Mouse (Mus musculus): ENCODE data around the gene Stard10. TPM values are rescaled to one million over a fixed set of nuclear protein-coding genes. Genes with fewer than 3 reads are reported as not detected.
A peak's percentile ranks its signal among the peaks of the same experiment; 100 is the strongest.

The Stard10 gene
- total RNA-seq, 1 experiment, result 15.2 TPM

GRCm38 (mm10) chr7:101282721-101283120 lies 34.2 kb upstream of the Stard10 start:
- Histone ChIP-seq H3K9me3 (ENCODE audit: control insufficient read depth, insufficient read depth, low read depth, low read length) (no peaks in the 10 kb centered on the region), H3K9ac (ENCODE audit: insufficient read depth, low read depth, low read length, poor library complexity, severe bottlenecking) (0 out of 2 replicates have a peak overlapping the region, but pooled peaks have one; percentile 20), H3K4me3 (ENCODE audit: insufficient read depth in 1 of 2, low read depth in 1 of 2, low read length in 2 of 2, poor library complexity in 1 of 2, severe bottlenecking in 1 of 2) (no peak overlapping the region), H3K4me1 (ENCODE audit: control insufficient read depth in 2 of 2, insufficient read depth in 2 of 2, low read length in 2 of 2, poor library complexity in 1 of 2) (peaks cover 0 to 11% of the 10 kb centered on the region in 2 experiments; a peak in 2 of 4 replicates), H3K36me3 (ENCODE audit: control insufficient read depth, insufficient read depth, low read length, poor library complexity, severe bottlenecking) (peaks cover 3% of the 10 kb centered on the region), H3K27ac (ENCODE audit: insufficient read depth, low read depth, low read length, poor library complexity, severe bottlenecking) (no peak overlapping the region)
- in situ Hi-C loops (cut with MboI; ENCODE audit: low sequenced_read_pairs in 2 of 2, unreplicated experiment in 2 of 2), result loop anchor here (10.0 to 25.0 kb wide), 2 partner anchors 218 to 220 kb away; no protein-coding TSS in a partner anchor
- DNase-seq (ENCODE audit: low read depth, low spot score), result no peak
- TF ChIP-seq ZNF384 (IDR thresholded peaks at IDR 0.05; ENCODE audit: low read depth, low read length) (no peak), HCFC1 (IDR thresholded peaks at IDR 0.05; ENCODE audit: borderline replicate concordance, insufficient read depth, low read length) (no peak), CHD2 (IDR thresholded peaks at IDR 0.05; ENCODE audit: low read depth, low read length) (no peak), ZC3H11A (IDR thresholded peaks at IDR 0.05; ENCODE audit: borderline replicate concordance, low read depth, low read length) (no peak), MAFK (IDR thresholded peaks at IDR 0.05; ENCODE audit: insufficient read depth, low read depth, low read length) (no peak)

DNA sequence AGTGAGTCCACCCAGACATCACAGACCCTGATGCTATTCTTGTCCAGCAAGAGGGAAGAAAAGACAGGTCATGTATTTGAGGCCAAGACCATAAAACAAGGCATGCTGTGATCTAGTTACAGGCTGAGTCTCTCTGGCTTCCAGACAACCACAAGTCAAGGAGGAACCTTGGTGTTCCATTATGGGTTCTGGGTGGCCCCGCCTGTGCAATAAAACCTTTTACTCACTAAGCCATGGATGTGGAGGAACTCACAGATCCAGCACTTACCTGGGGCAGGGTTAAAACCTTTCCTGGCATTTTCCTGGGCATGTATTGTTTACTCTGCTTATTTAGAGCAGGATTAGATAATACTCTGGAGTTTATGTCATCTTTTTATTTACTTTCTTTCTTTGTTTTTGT lies 32.4 kb upstream of the Stard10 start:
- Histone ChIP-seq H3K9ac (ENCODE audit: insufficient read depth, low read depth, low read length, poor library complexity, severe bottlenecking) (no peak overlapping the region), H3K4me1 (ENCODE audit: control insufficient read depth in 2 of 2, insufficient read depth in 2 of 2, low read length in 2 of 2, poor library complexity in 1 of 2) (peaks cover 0 to 11% of the 10 kb centered on the region in 2 experiments; a peak in 2 of 4 replicates), H3K9me3 (ENCODE audit: control insufficient read depth, insufficient read depth, low read depth, low read length) (no peaks in the 10 kb centered on the region), H3K4me3 (ENCODE audit: insufficient read depth in 1 of 2, low read depth in 1 of 2, low read length in 2 of 2, poor library complexity in 1 of 2, severe bottlenecking in 1 of 2) (no peak overlapping the region), H3K36me3 (ENCODE audit: control insufficient read depth, insufficient read depth, low read length, poor library complexity, severe bottlenecking) (peaks cover 3% of the 10 kb centered on the region), H3K27ac (ENCODE audit: insufficient read depth, low read depth, low read length, poor library complexity, severe bottlenecking) (no peak overlapping the region)
- in situ Hi-C loops (cut with MboI; ENCODE audit: low sequenced_read_pairs in 2 of 2, unreplicated experiment in 2 of 2), result loop anchor here (10.0 to 25.0 kb wide), 2 partner anchors 220 to 222 kb away; no protein-coding TSS in a partner anchor
- TF ChIP-seq ZC3H11A (IDR thresholded peaks at IDR 0.05; ENCODE audit: borderline replicate concordance, low read depth, low read length) (no peak), MAFK (IDR thresholded peaks at IDR 0.05; ENCODE audit: insufficient read depth, low read depth, low read length) (no peak), ZNF384 (IDR thresholded peaks at IDR 0.05; ENCODE audit: low read depth, low read length) (no peak), HCFC1 (IDR thresholded peaks at IDR 0.05; ENCODE audit: borderline replicate concordance, insufficient read depth, low read length) (no peak), CHD2 (IDR thresholded peaks at IDR 0.05; ENCODE audit: low read depth, low read length) (no peak)
- DNase-seq (ENCODE audit: low read depth, low spot score), result no peak

- no peak overlapping the region for H3K27ac ChIP-seq (ENCODE audit: insufficient read depth, low read depth, low read length, poor library complexity, severe bottlenecking)
- in situ Hi-C loops (cut with MboI; ENCODE audit: low sequenced_read_pairs in 2 of 2, unreplicated experiment in 2 of 2), result loop anchor here (10.0 to 25.0 kb wide), 2 partner anchors 222 to 225 kb away; no protein-coding TSS in a partner anchor
- H3K4me1 ChIP-seq (ENCODE audit: control insufficient read depth in 2 of 2, insufficient read depth in 2 of 2, low read length in 2 of 2, poor library complexity in 1 of 2), result peaks cover 0 to 11% of the 10 kb centered on the region in 2 experiments; a peak in 2 of 4 replicates
- no peak for TF ChIP-seq ZC3H11A (IDR thresholded peaks at IDR 0.05; ENCODE audit: borderline replicate concordance, low read depth, low read length)
- TF ChIP-seq MAFK (IDR thresholded peaks at IDR 0.05; ENCODE audit: insufficient read depth, low read depth, low read length), result no peak
- TF ChIP-seq CHD2 (IDR thresholded peaks at IDR 0.05; ENCODE audit: low read depth, low read length), result no peak
- TF ChIP-seq ZNF384 (IDR thresholded peaks at IDR 0.05; ENCODE audit: low read depth, low read length), result no peak
- H3K36me3 ChIP-seq (ENCODE audit: control insufficient read depth, insufficient read depth, low read length, poor library complexity, severe bottlenecking), result peaks cover 5% of the 10 kb centered on the region
- H3K9me3 ChIP-seq (ENCODE audit: control insufficient read depth, insufficient read depth, low read depth, low read length), result no peaks in the 10 kb centered on the region
- no peak overlapping the region for H3K9ac ChIP-seq (ENCODE audit: insufficient read depth, low read depth, low read length, poor library complexity, severe bottlenecking)
- no peak overlapping the region for H3K4me3 ChIP-seq (ENCODE audit: insufficient read depth in 1 of 2, low read depth in 1 of 2, low read length in 2 of 2, poor library complexity in 1 of 2, severe bottlenecking in 1 of 2)
- DNase-seq (ENCODE audit: low read depth, low spot score), result no peak
Measured at GRCm38 (mm10) chr7:101286891-101287290, 30.0 kb upstream of the Stard10 start.

DNA sequence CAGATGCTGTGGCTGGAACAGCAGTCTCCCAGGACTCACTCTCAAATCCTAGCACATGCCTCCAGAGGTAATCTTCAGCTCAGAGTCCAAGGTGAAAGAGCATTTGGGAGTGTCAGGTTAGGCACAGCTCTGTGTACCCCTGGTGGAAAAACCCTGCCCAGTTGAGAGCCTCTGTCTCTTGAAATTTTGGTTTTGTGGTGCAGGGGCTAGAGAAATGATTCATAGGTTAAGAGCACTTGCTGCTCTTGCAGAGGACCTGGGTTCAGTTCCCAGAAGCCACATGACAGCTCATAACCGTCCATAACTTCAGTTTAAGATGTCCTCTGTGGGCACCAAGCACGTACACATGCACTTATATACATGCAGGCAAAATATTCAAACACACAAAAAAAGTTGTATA lies 29.1 kb upstream of the Stard10 start:
- DNase-seq (ENCODE audit: low read depth, low spot score), result no peak
- H3K4me3 ChIP-seq (ENCODE audit: insufficient read depth in 1 of 2, low read depth in 1 of 2, low read length in 2 of 2, poor library complexity in 1 of 2, severe bottlenecking in 1 of 2), result no peak overlapping the region
- peaks cover 5% of the 10 kb centered on the region for H3K36me3 ChIP-seq (ENCODE audit: control insufficient read depth, insufficient read depth, low read length, poor library complexity, severe bottlenecking)
- no peak overlapping the region for H3K9ac ChIP-seq (ENCODE audit: insufficient read depth, low read depth, low read length, poor library complexity, severe bottlenecking)
- H3K4me1 ChIP-seq (ENCODE audit: control insufficient read depth in 2 of 2, insufficient read depth in 2 of 2, low read length in 2 of 2, poor library complexity in 1 of 2), result peaks cover 0 to 3% of the 10 kb centered on the region in 2 experiments; a peak in 1 of 4 replicates
- no peak overlapping the region for H3K27ac ChIP-seq (ENCODE audit: insufficient read depth, low read depth, low read length, poor library complexity, severe bottlenecking)
- no peaks in the 10 kb centered on the region for H3K9me3 ChIP-seq (ENCODE audit: control insufficient read depth, insufficient read depth, low read depth, low read length)
- no peak for TF ChIP-seq ZC3H11A (IDR thresholded peaks at IDR 0.05; ENCODE audit: borderline replicate concordance, low read depth, low read length)
- TF ChIP-seq HCFC1 (IDR thresholded peaks at IDR 0.05; ENCODE audit: borderline replicate concordance, insufficient read depth, low read length), result no peak
- TF ChIP-seq ZNF384 (IDR thresholded peaks at IDR 0.05; ENCODE audit: low read depth, low read length), result no peak
- TF ChIP-seq CHD2 (IDR thresholded peaks at IDR 0.05; ENCODE audit: low read depth, low read length), result no peak
- TF ChIP-seq MAFK (IDR thresholded peaks at IDR 0.05; ENCODE audit: insufficient read depth, low read depth, low read length), result no peak
- in situ Hi-C loops (cut with MboI; ENCODE audit: low sequenced_read_pairs in 2 of 2, unreplicated experiment in 2 of 2), result loop anchor here (10.0 to 25.0 kb wide), 2 partner anchors 223 to 226 kb away; no protein-coding TSS in a partner anchor
